Mouse (Mus musculus) urinary bladder, adult 2 months (tissue): ENCODE measurements around the gene 4933427I04Rik. TPM values are rescaled to one million over a fixed set of nuclear protein-coding genes. Genes with fewer than 3 reads are reported as not detected.
A peak's percentile ranks its signal among the peaks of the same experiment; 100 is the strongest.

Source experiments
- DNase-seq: peaks from one replicate; pipeline ENCODE4 v3.0.0; 2022; ENCODE audit warnings: low spot score
- polyA plus RNA-seq: library from polyadenylated mRNA; depleted of rRNA; stranded (reverse); fragments of >200 nt; gene quantifications from 2 replicates; pipeline ENCODE4 v1.2.3, GENCODE M21; 2012; rRNA removed

The 4933427I04Rik gene
- polyA plus RNA-seq: 0.12 and 0.14 TPM in 2 replicates

- DNase-seq: no peak
Measured at GRCm38 (mm10) chr4:123859379-123859778, at the start of gene 4933427I04Rik. Gene 4933427I04Rik, plus strand, starts transcription at chr4:123859679.

GRCm38 (mm10) chr4:123810475-123811295, 48.8 kb upstream of the 4933427I04Rik start:
- DNase-seq: peak; percentile 25

- DNase-seq: no peak
Measured at GRCm38 (mm10) chr4:123812525-123812924, 47.0 kb upstream of the 4933427I04Rik start.

- DNase-seq: no peak
Measured at GRCm38 (mm10) chr4:123814030-123814501, 45.4 kb upstream of the 4933427I04Rik start.

GRCm38 (mm10) chr4:123819093-123819610, 40.3 kb upstream of the 4933427I04Rik start:
- no peak for DNase-seq

GRCm38 (mm10) chr4:123842126-123842525, 17.4 kb upstream of the 4933427I04Rik start:
- no peak for DNase-seq

- no peak for DNase-seq
Measured at GRCm38 (mm10) chr4:123856888-123857287, 2.6 kb upstream of the 4933427I04Rik start.

- no peak for DNase-seq
Measured at GRCm38 (mm10) chr4:123858090-123858489, 1.4 kb upstream of the 4933427I04Rik start.

GRCm38 (mm10) chr4:123859803-123860202, 324 bp downstream of the 4933427I04Rik start:
- no peak for DNase-seq

- DNase-seq: no peak
Measured at GRCm38 (mm10) chr4:123860621-123861020, 1.1 kb downstream of the 4933427I04Rik start.

- DNase-seq: no peak
Measured at GRCm38 (mm10) chr4:123893726-123894125, 34.2 kb downstream of the 4933427I04Rik start.

- no peak for DNase-seq
Measured at GRCm38 (mm10) chr4:123894295-123894694, 34.8 kb downstream of the 4933427I04Rik start.

- DNase-seq: no peak
Measured at GRCm38 (mm10) chr4:123898696-123899095, 39.2 kb downstream of the 4933427I04Rik start.

GRCm38 (mm10) chr4:123903432-123903831, 44.0 kb downstream of the 4933427I04Rik start:
- DNase-seq: no peak

GRCm38 (mm10) chr4:123904333-123905125, 45.0 kb downstream of the 4933427I04Rik start, which contains the start of gene Mycbp:
Gene Mycbp, plus strand, starts transcription at chr4:123904832.
- DNase-seq: peak; percentile 100

- DNase-seq: no peak
Measured at GRCm38 (mm10) chr4:123905126-123905668, 45.7 kb downstream of the 4933427I04Rik start.

GRCm38 (mm10) chr4:123911503-123911902, 52.0 kb downstream of the 4933427I04Rik start:
- no peak for DNase-seq

GRCm38 (mm10) chr4:123912431-123912830, 53.0 kb downstream of the 4933427I04Rik start:
- DNase-seq: no peak
